Mouse (Mus musculus) small intestine, adult 2 months (tissue): ENCODE measurements around the gene Bola1. TPM values are rescaled to one million over a fixed set of nuclear protein-coding genes. Genes with fewer than 3 reads are reported as not detected.
A peak's percentile ranks its signal among the peaks of the same experiment; 100 is the strongest.

Experiments used
- H3K27ac ChIP-seq: fragments of 200-500 bp; 2 replicates; pipeline ENCODE4 v1.5.1; 2012; ENCODE audit warnings: low read depth, low read length, control low read depth, inconsistent platforms; ENCODE audit not compliant: insufficient read depth
- H3K27me3 ChIP-seq: fragments of 200-500 bp; 2 replicates; pipeline ENCODE4 v1.6.1; 2012; ENCODE audit warnings: mild to moderate bottlenecking, moderate library complexity, low read length, inconsistent platforms; ENCODE audit not compliant: control insufficient read depth, insufficient read depth
- H3K36me3 ChIP-seq: fragments of 200-500 bp; 2 replicates; pipeline ENCODE4 v1.6.1; 2012; ENCODE audit warnings: mild to moderate bottlenecking, low read length, control low read depth, inconsistent platforms; ENCODE audit not compliant: control insufficient read depth, insufficient read depth
- H3K4me1 ChIP-seq: fragments of 200-500 bp; 2 replicates; pipeline ENCODE4 v1.6.1; 2012; ENCODE audit warnings: low read length, inconsistent platforms, mixed read lengths; ENCODE audit not compliant: control insufficient read depth, insufficient read depth, insufficient read length
- H3K4me3 ChIP-seq: fragments of 200-500 bp; 2 replicates; pipeline ENCODE4 v1.5.1; 2012; ENCODE audit warnings: low read depth, mild to moderate bottlenecking, control low read depth, inconsistent platforms, low read length, moderate library complexity
- CTCF ChIP-seq: fragments of 200-500 bp; IDR thresholded peaks from 2 replicates; pipeline ENCODE4 v1.5.1; 2012; ENCODE audit warnings: low read depth, mild to moderate bottlenecking, control low read depth, inconsistent platforms, low read length, moderate library complexity, mixed read lengths; ENCODE audit not compliant: insufficient replicate concordance, insufficient read length; ENCODE audit errors: extremely low read depth
- POLR2A ChIP-seq: fragments of 200-500 bp; IDR thresholded peaks from 2 replicates; pipeline ENCODE4 v1.6.1; 2012; ENCODE audit warnings: low read depth, mild to moderate bottlenecking, control low read depth, inconsistent platforms, low read length, moderate library complexity
- WGBS: fragments of 180-500 bp; shearing (Covaris S2); methylation state at CpG from one replicate; pipeline ENCODE4 v1.1.7; 2018; 5-methylcytosine and 5-hydroxymethylcytosine counted together
- polyA plus RNA-seq: library from polyadenylated mRNA; depleted of rRNA; stranded (reverse); fragments of >200 nt; gene quantifications from 2 replicates; pipeline ENCODE4 v1.2.3, GENCODE M21; 2012

The Bola1 gene
- polyA plus RNA-seq, 1 experiment, result 66.0 TPM

DNA sequence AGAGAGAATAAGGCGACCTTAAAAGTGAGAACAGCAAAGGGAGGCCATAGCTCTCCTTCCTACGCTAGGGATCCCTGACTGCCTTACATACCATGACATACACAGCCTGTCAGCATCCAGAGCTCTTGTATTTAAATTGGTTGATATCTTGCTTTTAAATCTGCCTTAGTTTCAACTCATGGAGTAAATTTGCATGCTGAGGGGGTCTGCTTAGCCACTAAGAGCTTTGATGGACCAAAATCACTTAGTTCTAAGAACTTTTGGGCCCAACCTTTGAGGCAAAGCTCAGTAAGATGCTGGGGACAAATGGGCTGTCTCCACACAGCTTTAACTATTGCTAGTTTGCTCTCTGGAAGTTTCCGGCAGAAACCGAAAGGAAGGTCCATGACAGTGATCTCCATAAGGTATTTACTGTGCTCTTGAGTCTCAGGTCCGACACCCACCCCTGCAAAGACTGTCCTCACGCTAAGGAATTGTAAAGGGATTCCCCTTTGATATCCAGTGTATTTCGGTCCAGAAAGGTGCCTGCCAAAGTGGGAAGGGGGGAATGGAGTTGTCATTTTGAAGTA is 17.9 kb upstream of the Bola1 start:
- WGBS, result 22% methylated on average over 7 of the region's 7 CpGs
- no peak overlapping the region; the same call in 1 of the 2 replicates for H3K4me3 ChIP-seq
- no peaks in the 10 kb centered on the region for H3K36me3 ChIP-seq
- TF ChIP-seq POLR2A (no peak), CTCF (no peak)
- no peaks in the 10 kb centered on the region; the same call in 1 of the 2 replicates for H3K4me1 ChIP-seq
- H3K27ac ChIP-seq, result peak overlapping the region; percentile 17; the same call in 1 of the 2 replicates
- H3K27me3 ChIP-seq, result no peaks in the 10 kb centered on the region

DNA sequence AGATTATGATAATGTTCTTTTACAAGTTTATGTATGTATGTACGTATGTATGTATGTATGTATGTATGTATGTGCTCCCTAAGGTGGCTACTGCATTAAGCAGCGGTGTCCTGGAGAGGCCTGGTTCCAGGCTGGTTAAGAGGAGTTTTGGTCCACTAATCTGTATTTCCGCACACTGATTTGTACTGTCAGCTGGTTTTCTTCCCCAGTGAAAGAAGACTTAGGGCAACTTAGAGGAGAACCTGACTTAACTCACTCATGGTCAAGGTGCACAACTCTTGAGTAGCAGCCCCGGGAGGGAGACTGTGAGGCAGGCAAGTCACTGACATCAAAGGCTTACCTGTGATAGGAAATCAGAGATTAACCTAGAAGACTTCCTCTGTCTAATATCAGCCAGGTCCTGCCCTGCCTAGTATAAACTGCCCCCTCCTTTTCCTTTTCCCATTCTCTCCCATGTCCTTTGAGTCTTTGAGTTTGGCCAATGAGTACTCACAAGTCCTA is 17.4 kb upstream of the Bola1 start:
- Histone ChIP-seq H3K27ac (peak overlapping the region; percentile 17; the same call in 1 of the 2 replicates), H3K4me1 (no peaks in the 10 kb centered on the region; the same call in 1 of the 2 replicates), H3K4me3 (no peak overlapping the region), H3K27me3 (no peaks in the 10 kb centered on the region), H3K36me3 (no peaks in the 10 kb centered on the region)
- TF ChIP-seq CTCF, result no peak
- no peak for TF ChIP-seq POLR2A
- WGBS, result 67% methylated on average over 4 of the region's 4 CpGs

DNA sequence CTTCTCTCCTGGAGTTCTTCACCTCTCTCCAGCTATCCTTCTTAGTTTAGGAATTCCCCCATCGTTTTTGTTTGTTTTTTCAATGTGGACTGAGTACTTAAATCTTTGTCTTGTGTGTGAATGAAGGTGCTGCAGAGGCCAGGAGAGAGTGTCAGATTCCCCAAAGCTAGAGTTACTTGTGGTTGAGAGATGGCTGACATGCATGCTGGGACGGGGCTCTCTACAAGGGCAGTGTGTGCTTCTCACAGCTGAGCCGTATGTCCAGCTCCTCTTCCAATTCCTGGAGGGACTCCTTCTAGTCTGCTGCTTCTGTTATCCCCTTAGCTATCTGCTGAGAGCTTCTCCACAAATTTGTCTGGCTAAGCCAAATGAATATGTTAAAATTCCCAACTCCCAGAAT is 16.3 kb upstream of the Bola1 start:
- Histone ChIP-seq H3K4me3 (no peak overlapping the region), H3K27ac (no peak overlapping the region)
- 67% methylated on average over 3 of the region's 3 CpGs for WGBS

DNA sequence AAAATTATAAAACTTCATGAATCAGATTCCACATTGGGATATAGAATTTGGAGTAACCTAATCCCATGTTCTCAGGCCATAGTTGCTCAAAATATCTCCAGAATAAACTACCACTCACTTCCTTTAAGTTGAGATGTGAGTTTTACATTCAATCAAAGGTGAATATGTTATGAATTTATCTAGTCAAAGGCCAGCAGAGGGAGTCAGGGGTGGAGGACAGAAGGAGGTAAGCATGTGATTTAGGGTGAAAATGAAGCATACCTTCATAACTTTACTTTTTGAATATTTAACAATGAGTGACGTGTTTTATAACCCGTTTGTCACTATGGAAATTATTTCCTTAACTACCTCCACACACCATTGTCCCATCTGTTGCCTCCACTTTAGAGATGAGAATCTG is 15.4 kb upstream of the Bola1 start:
- H3K27me3 ChIP-seq, result no peaks in the 10 kb centered on the region
- 84% methylated on average over 2 of the region's 2 CpGs for whole genome bisulfite sequencing
- H3K27ac ChIP-seq, result no peak overlapping the region
- no peaks in the 10 kb centered on the region; the same call in 1 of the 2 replicates for H3K4me1 ChIP-seq
- no peak for TF ChIP-seq CTCF
- no peak for TF ChIP-seq POLR2A
- no peak overlapping the region for H3K4me3 ChIP-seq
- no peaks in the 10 kb centered on the region for H3K36me3 ChIP-seq

More for the DNA sequence above, 16.3 kb upstream of the Bola1 start:
- TF ChIP-seq POLR2A, result no peak
- no peak for TF ChIP-seq CTCF
- no peaks in the 10 kb centered on the region for H3K36me3 ChIP-seq
- H3K4me1 ChIP-seq, result no peaks in the 10 kb centered on the region; the same call in 1 of the 2 replicates
- H3K27me3 ChIP-seq, result no peaks in the 10 kb centered on the region

DNA sequence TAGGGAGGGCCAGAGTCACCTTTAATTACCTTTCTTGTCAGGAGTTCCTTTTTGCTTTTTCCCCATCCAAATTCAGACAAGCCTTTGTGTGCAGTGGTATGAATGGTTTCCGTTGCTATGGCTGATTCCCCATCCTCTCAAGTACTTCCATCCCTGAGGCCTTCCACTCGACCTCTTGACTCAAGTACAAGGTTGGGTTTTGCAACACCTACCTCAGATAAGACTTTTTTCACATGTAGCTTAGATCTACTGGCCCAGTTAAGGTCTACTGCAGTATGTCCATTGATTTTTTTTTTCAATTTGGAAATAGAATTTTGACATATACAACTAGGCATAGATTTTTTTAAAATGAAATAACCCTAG is 12.2 kb upstream of the Bola1 start:
- Histone ChIP-seq H3K4me3 (no peak overlapping the region), H3K4me1 (no peaks in the 10 kb centered on the region; the same call in 1 of the 2 replicates), H3K27me3 (no peaks in the 10 kb centered on the region), H3K36me3 (no peaks in the 10 kb centered on the region), H3K27ac (no peak overlapping the region)
- TF ChIP-seq CTCF (no peak), POLR2A (no peak)
- 57% methylated on average over 2 of the region's 2 CpGs for WGBS

DNA sequence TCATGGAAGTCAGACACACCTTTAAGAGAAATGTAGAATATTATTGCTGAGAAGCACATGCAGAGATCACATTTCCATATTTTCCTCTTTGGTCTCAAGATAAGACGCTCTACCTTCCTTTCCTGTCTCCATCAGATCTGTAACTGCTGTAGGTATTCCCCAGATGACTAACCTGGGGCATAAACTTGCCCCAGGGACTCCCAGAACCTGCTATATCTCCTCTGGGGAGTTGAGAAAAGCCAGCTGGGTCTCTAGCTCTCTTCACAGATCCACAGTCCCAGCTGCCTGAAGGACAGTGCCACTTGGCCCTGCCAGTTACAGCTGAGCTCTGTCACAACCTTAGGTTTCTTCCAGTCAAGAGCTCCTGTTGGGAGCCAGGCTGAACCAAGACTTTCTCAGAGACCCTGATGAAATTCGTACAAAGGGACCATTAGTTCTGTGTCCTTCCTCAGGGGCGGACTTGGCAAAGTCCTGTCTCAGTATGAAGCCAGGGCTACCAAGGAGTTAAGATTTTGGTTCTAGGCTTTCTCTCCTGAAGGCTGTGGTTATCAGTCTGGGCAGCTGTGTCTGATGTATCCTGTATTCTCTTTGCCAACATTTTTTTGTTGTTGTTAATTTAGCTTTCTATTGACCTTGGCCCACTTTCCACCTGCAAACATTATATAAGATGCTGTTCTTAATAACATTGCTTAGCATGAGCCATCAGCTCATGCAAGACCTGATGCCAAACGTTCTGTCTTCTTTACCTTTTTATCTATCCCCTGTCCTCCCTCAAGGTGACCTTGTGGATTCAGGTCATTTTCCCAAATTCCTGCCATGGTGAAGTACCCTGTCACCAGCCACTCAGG is 11.6 kb upstream of the Bola1 start:
- no peak overlapping the region for H3K27ac ChIP-seq
- H3K36me3 ChIP-seq, result no peaks in the 10 kb centered on the region
- no peak overlapping the region for H3K4me3 ChIP-seq
- no peaks in the 10 kb centered on the region; the same call in 1 of the 2 replicates for H3K4me1 ChIP-seq
- TF ChIP-seq CTCF, result no peak
- TF ChIP-seq POLR2A, result no peak
- 76% methylated on average over 4 of the region's 4 CpGs for WGBS
- H3K27me3 ChIP-seq, result no peaks in the 10 kb centered on the region

DNA sequence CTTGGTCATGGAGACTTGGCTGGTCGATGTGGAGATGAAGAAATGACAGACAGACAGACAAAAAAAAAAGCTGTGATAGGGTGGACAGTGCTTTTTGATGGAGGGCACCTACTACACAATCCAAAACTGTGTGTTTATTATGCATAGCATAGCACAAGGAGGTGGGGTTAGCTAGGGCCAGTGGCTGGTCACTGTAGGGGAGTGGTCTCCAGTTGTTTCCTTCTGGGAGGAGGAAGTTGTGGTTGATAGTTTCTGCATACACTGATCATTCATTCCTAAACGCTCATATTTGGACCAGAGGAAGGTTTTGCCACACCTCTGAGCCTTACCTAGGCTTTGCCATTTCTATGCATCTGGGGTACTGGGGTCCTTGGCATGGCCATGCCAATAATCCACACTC is 10.9 kb upstream of the Bola1 start:
- H3K27me3 ChIP-seq, result no peaks in the 10 kb centered on the region
- no peak for TF ChIP-seq CTCF
- TF ChIP-seq POLR2A, result no peak
- no peaks in the 10 kb centered on the region; the same call in 1 of the 2 replicates for H3K4me1 ChIP-seq
- no peak overlapping the region for H3K27ac ChIP-seq
- H3K4me3 ChIP-seq, result no peak overlapping the region
- H3K36me3 ChIP-seq, result no peaks in the 10 kb centered on the region
- 61% methylated on average over 2 of the region's 2 CpGs for WGBS
